Mouse (Mus musculus) lung, adult 18-20 months (tissue): ENCODE data around the gene Zfp410.
A peak's percentile ranks its signal among the peaks of the same experiment; 100 is the strongest.
"Not testable (repeated sequence)": the region's sequence is repeated elsewhere in the genome, so short reads cannot be mapped to it uniquely, and the experiment has no call there.

Experiments used
- DNase-seq, 2 experiments: peaks; one replicate each; pipeline ENCODE4 v3.0.0; 2022; ENCODE audit warnings: mixed read lengths in 2 of 2

Gene Zfp410

GRCm38 (mm10) chr12:84316721-84317621 lies at the start of gene Zfp410:
Gene Zfp410, plus strand, starts transcription at chr12:84316852.
- peak; percentile 87 to 90 for DNase-seq

DNA sequence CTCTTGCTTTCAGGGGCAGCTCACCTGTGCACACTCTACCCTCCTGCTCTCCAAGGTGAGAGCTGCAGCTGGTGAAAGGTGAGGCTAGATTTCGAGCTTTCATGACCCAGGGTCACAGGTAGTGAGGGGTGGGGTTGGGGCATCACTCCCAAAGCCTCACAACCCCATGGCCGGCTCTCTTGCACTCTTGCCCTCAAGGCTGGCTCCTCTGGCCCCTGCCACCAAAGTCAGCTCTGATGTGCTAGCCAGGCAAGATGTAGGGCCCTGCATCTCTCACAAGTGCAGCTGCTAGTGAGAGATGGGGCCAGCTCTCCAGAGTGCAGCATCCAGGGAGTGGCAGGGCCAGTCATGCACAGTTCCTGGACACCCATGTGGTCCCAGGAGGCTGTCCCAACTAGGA lies 49.4 kb upstream of the Zfp410 start:
- no peak for DNase-seq

- no peak for DNase-seq
Observed at GRCm38 (mm10) chr12:84273366-84273765, 43.3 kb upstream of the Zfp410 start.

- DNase-seq: peak; percentile 7 to 24
Observed at GRCm38 (mm10) chr12:84275288-84275687, 41.4 kb upstream of the Zfp410 start.

DNA sequence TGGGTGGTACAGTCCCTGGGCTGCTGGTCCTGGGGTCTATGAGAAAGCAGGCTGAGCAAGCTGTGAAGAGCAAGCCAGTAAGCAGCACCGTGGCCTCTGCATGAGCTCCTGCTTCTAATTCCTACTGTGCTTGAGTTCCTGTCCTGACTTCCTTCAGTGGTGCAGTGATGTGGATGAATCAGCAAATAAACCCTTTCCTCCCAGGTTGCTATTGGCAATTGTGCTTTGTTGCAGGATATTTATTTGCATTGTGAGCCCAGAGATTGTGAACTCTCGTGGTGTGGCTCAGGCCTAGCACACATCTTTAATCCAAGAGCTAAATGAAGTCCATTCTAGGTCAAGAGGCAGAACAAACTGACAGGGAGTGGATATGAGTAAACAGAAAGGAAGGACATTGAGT lies 40.4 kb upstream of the Zfp410 start:
- DNase-seq: no peak

- DNase-seq: no peak
Observed at GRCm38 (mm10) chr12:84276799-84277198, 39.9 kb upstream of the Zfp410 start.

GRCm38 (mm10) chr12:84277832-84278231 lies 38.8 kb upstream of the Zfp410 start:
- DNase-seq: no peak

DNA sequence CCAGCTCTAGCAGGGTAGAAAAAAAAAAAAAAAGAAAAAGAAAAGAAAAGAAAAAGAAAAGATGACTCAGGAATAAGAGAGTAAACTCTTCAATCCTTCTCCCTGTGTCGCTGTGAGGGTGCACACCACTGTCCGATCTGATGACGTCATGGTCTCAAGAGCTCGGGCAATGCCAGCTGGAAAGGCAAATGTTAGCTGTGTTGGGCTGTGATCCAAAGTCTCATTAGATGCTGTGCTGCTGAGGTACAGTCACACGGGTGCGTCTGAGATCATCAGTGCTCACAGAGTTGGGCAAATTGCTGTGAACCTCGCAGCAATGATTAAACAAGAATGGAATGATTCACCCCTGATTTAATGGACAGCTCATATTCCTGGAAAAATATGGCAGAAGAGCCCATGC lies 37.8 kb upstream of the Zfp410 start:
- no peak for DNase-seq

- no peak for DNase-seq
Observed at GRCm38 (mm10) chr12:84284391-84284790, 32.3 kb upstream of the Zfp410 start.

GRCm38 (mm10) chr12:84284885-84285592 lies 31.6 kb upstream of the Zfp410 start, which contains the start of gene Ptgr2:
Gene Ptgr2, plus strand, starts transcription at chr12:84285232.
- peak; percentile 96 to 97 for DNase-seq

DNA sequence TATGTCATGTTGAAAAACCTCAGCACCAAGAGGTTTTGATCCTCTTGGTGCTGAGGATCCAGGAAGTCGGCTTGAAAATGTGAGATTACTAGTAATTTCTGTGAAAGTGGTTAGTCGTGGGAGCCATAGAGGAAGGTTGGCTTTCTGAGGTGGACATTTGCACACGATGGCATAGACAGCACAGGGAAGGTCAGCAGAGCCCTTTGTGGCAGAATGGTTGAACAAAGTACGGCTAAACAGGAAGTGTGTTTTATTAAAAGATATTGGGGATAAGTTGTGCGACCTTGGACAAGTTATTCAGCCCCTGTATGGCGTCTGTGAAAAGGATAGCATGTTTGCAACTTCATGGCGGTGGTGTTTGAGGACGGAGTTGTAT lies 31.1 kb upstream of the Zfp410 start:
- no peak for DNase-seq

DNA sequence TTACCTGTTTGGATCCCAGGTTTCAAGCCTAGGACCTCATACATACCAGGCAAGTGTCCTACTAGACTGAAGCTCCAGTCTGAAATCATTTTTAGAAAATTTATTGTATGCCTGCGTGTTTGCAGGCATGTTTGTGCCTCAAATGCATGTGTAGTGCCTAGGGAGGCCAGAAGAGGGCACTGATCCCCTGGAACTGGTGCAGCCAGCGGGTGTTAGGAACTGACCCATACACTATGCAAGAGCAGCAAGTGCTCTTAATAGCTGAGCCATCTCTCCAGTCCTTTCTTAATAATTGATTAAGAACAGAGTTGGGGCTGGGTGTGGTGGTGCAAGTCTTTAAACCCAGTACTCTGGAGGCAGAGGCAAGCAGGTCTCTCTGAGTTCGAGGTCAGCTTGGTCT lies 28.2 kb upstream of the Zfp410 start:
- peak; percentile 52 to 55 for DNase-seq

DNA sequence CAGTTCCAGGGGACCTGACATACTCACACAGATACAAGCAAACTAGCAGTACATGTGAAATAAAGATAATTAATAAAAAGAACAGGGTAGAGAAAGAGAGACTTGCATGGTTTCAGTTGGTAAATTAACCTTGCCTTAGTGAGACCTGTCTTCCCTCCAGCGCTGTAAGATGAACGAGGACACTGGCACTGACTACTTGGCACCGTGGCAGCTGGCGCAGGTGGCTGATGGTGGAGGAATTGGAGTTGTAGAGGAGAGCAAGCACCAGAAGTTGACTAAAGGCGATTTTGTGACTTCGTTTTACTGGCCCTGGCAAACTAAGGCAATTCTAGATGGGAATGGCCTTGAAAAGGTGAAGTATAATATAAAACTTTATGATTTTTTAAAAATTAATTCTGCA lies 18.8 kb upstream of the Zfp410 start:
- DNase-seq: no peak

DNA sequence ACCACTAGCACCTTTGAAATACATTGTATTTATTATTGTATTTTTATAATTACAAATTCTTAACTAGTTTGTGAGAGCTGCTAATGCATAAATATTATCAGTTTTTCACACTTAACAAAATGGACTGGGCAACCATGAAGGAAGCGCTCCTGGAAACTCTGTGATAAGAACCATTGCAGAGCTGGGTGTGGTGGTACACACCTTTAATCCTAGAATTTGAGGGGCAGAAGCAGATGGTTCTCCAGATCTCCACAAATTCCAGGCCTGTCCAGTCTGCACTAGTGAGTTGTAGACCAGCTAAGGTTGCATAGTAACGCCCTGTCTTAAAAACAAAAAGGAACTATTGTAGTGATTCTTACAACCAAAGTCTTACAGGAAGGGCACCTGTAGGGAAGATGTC lies 17.4 kb upstream of the Zfp410 start:
- no peak for DNase-seq

DNA sequence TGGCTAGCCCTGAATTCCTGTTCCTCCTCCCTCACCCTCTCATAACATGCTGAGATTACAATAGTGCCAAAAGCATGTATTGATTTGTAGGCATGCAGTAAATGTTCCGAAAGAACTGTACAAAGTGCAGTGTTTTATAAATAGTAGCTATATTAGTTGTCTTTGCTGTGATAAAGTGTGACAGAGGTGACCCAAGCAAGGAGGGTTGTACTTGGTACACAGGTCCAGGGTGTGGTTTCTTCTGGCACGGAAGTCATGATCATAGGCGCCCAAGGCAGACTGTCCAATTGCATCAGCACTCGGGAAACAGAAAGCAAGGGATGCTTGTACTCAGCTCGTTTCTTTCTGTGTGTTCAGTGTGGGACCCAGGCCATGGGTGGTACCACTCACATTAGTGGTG lies 12.6 kb upstream of the Zfp410 start:
- no peak for DNase-seq

- DNase-seq: no peak
Observed at GRCm38 (mm10) chr12:84304554-84304953, 12.1 kb upstream of the Zfp410 start.

GRCm38 (mm10) chr12:84311306-84311705 lies 5.3 kb upstream of the Zfp410 start:
- DNase-seq: no peak

- DNase-seq: no peak
Observed at GRCm38 (mm10) chr12:84316006-84316405, 646 bp upstream of the Zfp410 start.

- DNase-seq: peak; percentile 22 to 27
Observed at GRCm38 (mm10) chr12:84327111-84327512, 10.5 kb downstream of the Zfp410 start.

- no peak for DNase-seq
Observed at GRCm38 (mm10) chr12:84336963-84337625, 20.4 kb downstream of the Zfp410 start.

DNA sequence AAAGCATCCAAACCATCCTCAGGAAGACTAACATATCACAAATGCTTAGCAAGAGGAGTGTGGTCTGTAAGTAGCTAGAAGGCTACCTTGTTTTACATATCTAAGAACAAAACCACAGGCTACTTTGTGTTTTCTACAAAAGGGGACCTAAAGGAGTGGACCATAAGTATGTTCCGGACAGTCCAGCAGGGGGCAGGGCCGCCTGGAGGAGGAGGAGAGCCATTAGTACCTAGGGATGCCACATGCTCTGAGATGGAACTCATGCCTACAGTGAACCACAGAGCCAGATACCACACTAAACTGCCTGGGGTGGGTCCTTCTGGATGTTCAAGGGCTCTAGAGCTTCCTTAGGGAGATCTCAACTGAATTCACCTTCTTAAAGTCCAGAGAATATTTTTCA lies 30.5 kb downstream of the Zfp410 start:
- DNase-seq: peak; percentile 27 to 36

- DNase-seq: not testable (repeated sequence)
Observed at GRCm38 (mm10) chr12:84358699-84359098, 42.0 kb downstream of the Zfp410 start.
